In genomic region chr5:110594465-110594864, GRCm38 (mm10) we compare ENCODE assay signal across 23 mouse cellular contexts. TPM values are rescaled to one million over a fixed set of nuclear protein-coding genes. Genes with fewer than 3 reads are reported as not detected.
A peak's percentile ranks its signal among the peaks of the same experiment; 100 is the strongest.
DNase-seq lines count a peak whose midpoint lies in the region; ATAC-seq lines count a peak whose summit lies in the region.
"Had no signal": no experiment of that assay in that cellular context is flagged by ENCODE, and none has a peak within 500 bp of the region (broad histone marks: within the 10 kb centered on the region; RNA-seq: fewer than 3 reads in every experiment).

No protein-coding gene starts in this region.

- no peaks in the 10 kb centered on the region for H3K9me3 ChIP-seq in hindbrain, embryonic 10.5 days
- H3K9me3 ChIP-seq: forebrain, embryonic 10.5 days; G1E; heart, embryonic 15.5 days had no signal

- 93% methylated on average over 8 of the region's 8 CpGs for WGBS in hindbrain, embryonic 10.5 days

- H3K36me3 ChIP-seq in hindbrain, embryonic 10.5 days, result no peaks in the 10 kb centered on the region
- H3K36me3 ChIP-seq: forebrain, embryonic 10.5 days; G1E; heart, embryonic 15.5 days had no signal

- H3K27me3 ChIP-seq in hindbrain, embryonic 10.5 days (ENCODE audit: insufficient read depth, poor library complexity, severe bottlenecking), result no peaks in the 10 kb centered on the region
- H3K27me3 ChIP-seq: heart, embryonic 15.5 days had no signal

- DNase-seq in layer of hippocampus, adult 8-10 months (ENCODE audit: low spot score in 2 of 2), result peak; percentile 30 to 33
- DNase-seq in layer of hippocampus, postnatal 10 days (ENCODE audit: low spot score in 2 of 2), result no peak
- peak; percentile 6 for DNase-seq in thymus, postnatal 14 days
- DNase-seq in thymus, adult 18-20 months, result no peak
- no peak for DNase-seq in hindbrain, embryonic 10.5 days (ENCODE audit: low spot score)
- DNase-seq: adrenal gland, adult 2 months; cerebellum, adult 8-10 months; forebrain, postnatal 0 days; gastrocnemius, postnatal 14 days; heart, adult 2 months; heart, postnatal 4 days; kidney, adult 2 months; kidney, postnatal 14 days; lung, adult 2 months; lung, postnatal 36 days; spleen, adult 18-20 months had no signal

- no peak overlapping the region for H3K4me3 ChIP-seq in hindbrain, embryonic 10.5 days
- H3K4me3 ChIP-seq: forebrain, embryonic 10.5 days; heart, adult 2 months; heart, embryonic 15.5 days had no signal

- ATAC-seq in activated CD4-positive, CD25-positive, alpha-beta regulatory T cell, adult 4 months, result peak; percentile 48
- no peak for ATAC-seq in megakaryocyte, adult 5-6 weeks (ENCODE audit: poor library complexity, severe bottlenecking)
- ATAC-seq: forebrain, postnatal 0 days; midbrain, embryonic 16.5 days had no signal

- H3K4me1 ChIP-seq in hindbrain, embryonic 10.5 days (replicated peaks), result peaks cover 6% of the 10 kb centered on the region

- no peak overlapping the region for H3K27ac ChIP-seq in hindbrain, embryonic 10.5 days
- H3K27ac ChIP-seq: forebrain, embryonic 10.5 days; heart, adult 2 months; heart, embryonic 15.5 days had no signal

RNA-seq across cellular contexts. Expression of gene Galnt9, which starts 50.3 kb away (rescaled TPM):
- 100 to 1,000 TPM in 2 of 4 experiments, 10 to 100 TPM in 2; 81.9 to 122 (median 97.8) TPM for total RNA-seq in layer of hippocampus, adult 8-10 months (2022)
- 10 to 100 TPM; 76.5 to 77.2 TPM for total RNA-seq in layer of hippocampus, postnatal 10 days (2021)
- polyA plus RNA-seq in activated CD4-positive, CD25-positive, alpha-beta regulatory T cell, adult 4 months (2017; shearing (Covaris generic)), result 1 to 10 TPM; 3.1 to 4.0 TPM
- total RNA-seq in megakaryocyte, adult 5-6 weeks (2015), result 38.5 and 38.8 TPM in 2 replicates
- total RNA-seq in megakaryocyte, adult 5-6 weeks (2017), result 20.4 and 22.2 TPM in 2 replicates
- 4.5 and 6.4 TPM in 2 replicates for polyA plus RNA-seq in hindbrain, embryonic 10.5 days (2016; fragmentation: Nextera tagmentation; extraction: Ambion mirVana)
- total RNA-seq: gastrocnemius, postnatal 14 days; heart, adult 2 months; heart, postnatal 4 days had no signal
- polyA plus RNA-seq: G1E; limb, embryonic 11.5 days had no signal

RNA-seq across cellular contexts. Expression of gene Noc4l, which starts 58.8 kb away (rescaled TPM):
- total RNA-seq in layer of hippocampus, adult 8-10 months (2022), result 10 to 100 TPM; 20.9 to 26.9 (median 23.7) TPM
- 10 to 100 TPM; 35.3 to 40.7 TPM for total RNA-seq in layer of hippocampus, postnatal 10 days (2021)
- polyA plus RNA-seq in activated CD4-positive, CD25-positive, alpha-beta regulatory T cell, adult 4 months (2017; shearing (Covaris generic)), result 10 to 100 TPM; 38.9 to 43.6 TPM
- 11.9 and 12.2 TPM in 2 replicates for total RNA-seq in megakaryocyte, adult 5-6 weeks (2015)
- 9.9 and 15.9 TPM in 2 replicates for total RNA-seq in megakaryocyte, adult 5-6 weeks (2017)
- 78.6 and 81.2 TPM in 2 replicates for polyA plus RNA-seq in hindbrain, embryonic 10.5 days (2016; fragmentation: Nextera tagmentation; extraction: Ambion mirVana)

RNA-seq across cellular contexts. Expression of gene Ddx51, which starts 58.8 kb away (rescaled TPM):
- 10 to 100 TPM; 25.2 to 31.6 (median 28.7) TPM for total RNA-seq in layer of hippocampus, adult 8-10 months (2022)
- 10 to 100 TPM; 24.9 to 32.0 TPM for total RNA-seq in layer of hippocampus, postnatal 10 days (2021)
- 1 to 10 TPM; 2.9 to 3.8 TPM for polyA plus RNA-seq in activated CD4-positive, CD25-positive, alpha-beta regulatory T cell, adult 4 months (2017; shearing (Covaris generic))
- 9.7 and 10.8 TPM in 2 replicates for total RNA-seq in megakaryocyte, adult 5-6 weeks (2015)
- 3.5 and 10.9 TPM in 2 replicates for total RNA-seq in megakaryocyte, adult 5-6 weeks (2017)
- 25.7 and 33.7 TPM in 2 replicates for polyA plus RNA-seq in hindbrain, embryonic 10.5 days (2016; fragmentation: Nextera tagmentation; extraction: Ambion mirVana)

Comparison
In these comparisons a context has a peak if more than half of its experiments do, and no peak if none do; other contexts are left out.
1. DNase-seq: peak in layer of hippocampus, adult 8-10 months (2 of 2) and thymus, postnatal 14 days (single experiment); none in layer of hippocampus, postnatal 10 days (0 of 2), thymus, adult 18-20 months (0 of 2) and hindbrain, embryonic 10.5 days (single experiment).